Mouse (Mus musculus): ENCODE results near the gene Cct8l1.

DNA sequence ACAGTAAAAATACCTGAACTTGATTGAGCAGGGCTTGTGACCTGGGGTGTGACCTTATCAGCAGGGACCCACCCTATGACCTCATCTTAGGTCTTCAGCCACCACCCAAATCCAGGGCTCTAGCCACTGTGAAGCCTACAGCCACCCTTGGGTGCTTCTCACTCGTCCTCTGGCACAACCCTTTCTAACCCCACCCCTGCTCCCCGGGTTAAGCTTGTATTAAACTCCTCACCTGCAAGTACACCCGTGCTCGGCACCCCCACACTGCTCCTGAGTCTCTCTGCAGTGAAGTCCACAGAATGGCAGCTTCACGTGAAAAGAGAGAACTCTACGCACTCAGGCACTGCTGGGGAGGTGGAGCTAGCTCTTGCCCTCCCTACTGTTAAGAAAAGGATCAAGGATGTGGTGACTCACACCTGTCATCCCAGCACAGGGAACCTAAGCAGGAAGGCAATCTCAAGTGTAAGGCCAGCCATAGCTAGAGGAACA, 21.1 kb downstream of the Cct8l1 start:
- no peak for TF ChIP-seq POLR2A (IDR thresholded peaks at IDR 0.05; ENCODE audit: control insufficient read depth, extremely low read depth, insufficient read depth, low read length, poor library complexity)
- TF ChIP-seq CTCF (IDR thresholded peaks at IDR 0.05; ENCODE audit: borderline replicate concordance, control insufficient read depth, extremely low read depth, insufficient read depth, low read length, poor library complexity): no peak
